Mouse (Mus musculus) liver, embryonic 14.5 days (tissue): Measurements from ENCODE around the gene Layn.

Experiments
- CTCF ChIP-seq: IDR thresholded peaks from 2 replicates; pipeline ENCODE4 v1.5.1; 2016; ENCODE audit warnings: antibody characterized with exemption, low read depth, control low read depth
- EP300 ChIP-seq: IDR thresholded peaks from 2 replicates; pipeline ENCODE4 v1.6.1; 2016; ENCODE audit warnings: antibody characterized with exemption, low read depth

DNA sequence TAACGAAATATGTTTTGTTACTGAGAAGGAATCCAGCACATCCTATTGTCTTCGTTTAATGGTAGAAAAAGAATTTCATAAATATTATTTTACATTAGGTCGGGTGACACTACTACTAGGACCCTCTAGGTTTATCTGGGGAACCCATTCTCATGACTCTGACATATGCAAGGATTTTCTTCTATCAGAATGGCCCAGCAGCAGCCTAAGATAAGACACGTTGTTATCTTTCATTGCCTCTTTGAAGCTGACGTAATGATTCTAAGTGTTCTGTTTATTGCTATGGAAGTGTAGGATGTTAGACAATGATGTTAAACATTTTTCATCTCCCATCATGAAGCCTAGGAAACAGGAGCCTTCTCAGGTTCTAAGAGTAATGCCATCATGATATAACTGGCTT lies 16.8 kb upstream of the Layn start:
- peak; percentile 77 for TF ChIP-seq EP300
- no peak for TF ChIP-seq CTCF
